Mouse (Mus musculus): ENCODE data around the gene Vmn1r221. TPM values are rescaled to one million over a fixed set of nuclear protein-coding genes. Genes with fewer than 3 reads are reported as not detected.

Gene Vmn1r221
- not detected for polyA plus RNA-seq (2015; fragmentation: Illumina TruSeq; extraction: RNeasy Lipid Tissue Mini Kit (QIAGEN cat#74804); ENCODE audit: insufficient read depth, low read depth, low replicate concordance)

GRCm38 (mm10) chr13:23213827-23214226, at the start of gene Vmn1r221:
Gene Vmn1r221, plus strand, starts transcription at chr13:23214127.

GRCm38 (mm10) chr13:23187875-23188274, 26.1 kb upstream of the Vmn1r221 start, which contains the start of gene Vmn1r220:
Gene Vmn1r220, minus strand, starts transcription at chr13:23187975.

GRCm38 (mm10) chr13:23235847-23236246, 21.9 kb downstream of the Vmn1r221 start, which contains the start of gene Vmn1r222:
Gene Vmn1r222, minus strand, starts transcription at chr13:23235947.

GRCm38 (mm10) chr13:23246834-23247233, 32.9 kb downstream of the Vmn1r221 start, which contains the start of gene Vmn1r223:
Gene Vmn1r223, plus strand, starts transcription at chr13:23247134.

Other genes with a start within 250 kb of the Vmn1r221 start
- not detected for gene Vmn1r213, start 206.5 kb upstream of the Vmn1r221 start, polyA plus RNA-seq (2015; fragmentation: Illumina TruSeq; extraction: RNeasy Lipid Tissue Mini Kit (QIAGEN cat#74804); ENCODE audit: insufficient read depth, low read depth, low replicate concordance)
- not detected for gene Vmn1r214, start 183.7 kb upstream of the Vmn1r221 start, polyA plus RNA-seq (2015; fragmentation: Illumina TruSeq; extraction: RNeasy Lipid Tissue Mini Kit (QIAGEN cat#74804); ENCODE audit: insufficient read depth, low read depth, low replicate concordance)
- gene Vmn1r215, start 146.1 kb upstream of the Vmn1r221 start, polyA plus RNA-seq (2015; fragmentation: Illumina TruSeq; extraction: RNeasy Lipid Tissue Mini Kit (QIAGEN cat#74804); ENCODE audit: insufficient read depth, low read depth, low replicate concordance), result not detected
- not detected for gene Vmn1r217, start 95.9 kb upstream of the Vmn1r221 start, polyA plus RNA-seq (2015; fragmentation: Illumina TruSeq; extraction: RNeasy Lipid Tissue Mini Kit (QIAGEN cat#74804); ENCODE audit: insufficient read depth, low read depth, low replicate concordance)
- gene Vmn1r218, start 81.0 kb upstream of the Vmn1r221 start, polyA plus RNA-seq (2015; fragmentation: Illumina TruSeq; extraction: RNeasy Lipid Tissue Mini Kit (QIAGEN cat#74804); ENCODE audit: insufficient read depth, low read depth, low replicate concordance), result not detected
- not detected for gene Vmn1r219, start 54.8 kb upstream of the Vmn1r221 start, polyA plus RNA-seq (2015; fragmentation: Illumina TruSeq; extraction: RNeasy Lipid Tissue Mini Kit (QIAGEN cat#74804); ENCODE audit: insufficient read depth, low read depth, low replicate concordance)
- gene Vmn1r220, start 26.2 kb upstream of the Vmn1r221 start, polyA plus RNA-seq (2015; fragmentation: Illumina TruSeq; extraction: RNeasy Lipid Tissue Mini Kit (QIAGEN cat#74804); ENCODE audit: insufficient read depth, low read depth, low replicate concordance), result not detected
- gene Vmn1r222, start 21.8 kb downstream of the Vmn1r221 start, polyA plus RNA-seq (2015; fragmentation: Illumina TruSeq; extraction: RNeasy Lipid Tissue Mini Kit (QIAGEN cat#74804); ENCODE audit: insufficient read depth, low read depth, low replicate concordance), result not detected
- not detected for gene Vmn1r223, start 33.0 kb downstream of the Vmn1r221 start, polyA plus RNA-seq (2015; fragmentation: Illumina TruSeq; extraction: RNeasy Lipid Tissue Mini Kit (QIAGEN cat#74804); ENCODE audit: insufficient read depth, low read depth, low replicate concordance)
- 3.7 TPM for gene Zfp322a, start 155.1 kb downstream of the Vmn1r221 start, polyA plus RNA-seq (2015; fragmentation: Illumina TruSeq; extraction: RNeasy Lipid Tissue Mini Kit (QIAGEN cat#74804); ENCODE audit: insufficient read depth, low read depth, low replicate concordance)
- gene Abt1, start 209.7 kb downstream of the Vmn1r221 start, polyA plus RNA-seq (2015; fragmentation: Illumina TruSeq; extraction: RNeasy Lipid Tissue Mini Kit (QIAGEN cat#74804); ENCODE audit: insufficient read depth, low read depth, low replicate concordance), result 1.1 TPM

Data from pancreas, adult 10 weeks (tissue).